Mouse (Mus musculus) lung, adult 2 months (tissue): Measurements from ENCODE around the gene Rhbdd1. TPM values are rescaled to one million over a fixed set of nuclear protein-coding genes. Genes with fewer than 3 reads are reported as not detected.

Experiments used
- DNase-seq: peaks from one replicate; pipeline ENCODE4 v3.0.0; 2022
- H3K4me1 ChIP-seq: fragments of 200-500 bp; 2 replicates; pipeline ENCODE4 v1.6.1; 2011; ENCODE audit warnings: low read length; ENCODE audit not compliant: control insufficient read depth, insufficient read depth
- H3K4me3 ChIP-seq: fragments of 200-500 bp; replicated peaks from 2 replicates; pipeline ENCODE3; 2011; ENCODE audit warnings: low read depth, mild to moderate bottlenecking, control low read depth, low read length; ENCODE audit errors: extremely low read depth
- CTCF ChIP-seq: fragments of 200-500 bp; IDR thresholded peaks from 2 replicates; pipeline ENCODE4 v1.5.1; 2011; ENCODE audit warnings: mild to moderate bottlenecking, low read length, control low read depth; ENCODE audit not compliant: insufficient read depth
- POLR2A ChIP-seq: fragments of 200-500 bp; IDR thresholded peaks from 2 replicates; pipeline ENCODE4 v1.6.1; 2011; ENCODE audit warnings: low read depth, mild to moderate bottlenecking, control low read depth, low read length, borderline replicate concordance; ENCODE audit errors: extremely low read depth
- WGBS: fragments of 180-500 bp; shearing (Covaris S2); methylation state at CpG from one replicate; pipeline ENCODE4 v1.1.7; 2018; 5-methylcytosine and 5-hydroxymethylcytosine counted together
- polyA plus RNA-seq: library from polyadenylated mRNA; depleted of rRNA; stranded (reverse); fragments of >200 nt; gene quantifications from 2 replicates; pipeline ENCODE4 v1.2.3, GENCODE M21; 2012

Gene Rhbdd1
- polyA plus RNA-seq, 1 experiment: 16.3 TPM

GRCm38 (mm10) chr1:82320864-82321263, 4.6 kb downstream of the Rhbdd1 start:
- TF ChIP-seq CTCF (no peak), POLR2A (no peak)
- Histone ChIP-seq H3K4me3 (no peak overlapping the region), H3K4me1 (peaks cover 3% of the 10 kb centered on the region)
- DNase-seq: no peak
- 89% methylated on average over 10 of the region's 10 CpGs for WGBS

- 82% methylated on average over 1 of the region's 1 CpGs for WGBS
- TF ChIP-seq CTCF (no peak), POLR2A (no peak)
- H3K4me3 ChIP-seq: no peak overlapping the region
- peaks cover 3% of the 10 kb centered on the region for H3K4me1 ChIP-seq
- DNase-seq: no peak
Measured at GRCm38 (mm10) chr1:82321441-82321840, 5.2 kb downstream of the Rhbdd1 start.

- 26% methylated on average over 4 of the region's 4 CpGs for WGBS
- Histone ChIP-seq H3K4me1 (no peaks in the 10 kb centered on the region), H3K4me3 (no peak overlapping the region)
- TF ChIP-seq CTCF (no peak), POLR2A (no peak)
- no peak for DNase-seq
Measured at GRCm38 (mm10) chr1:82324131-82324785, 8.0 kb downstream of the Rhbdd1 start.

DNA sequence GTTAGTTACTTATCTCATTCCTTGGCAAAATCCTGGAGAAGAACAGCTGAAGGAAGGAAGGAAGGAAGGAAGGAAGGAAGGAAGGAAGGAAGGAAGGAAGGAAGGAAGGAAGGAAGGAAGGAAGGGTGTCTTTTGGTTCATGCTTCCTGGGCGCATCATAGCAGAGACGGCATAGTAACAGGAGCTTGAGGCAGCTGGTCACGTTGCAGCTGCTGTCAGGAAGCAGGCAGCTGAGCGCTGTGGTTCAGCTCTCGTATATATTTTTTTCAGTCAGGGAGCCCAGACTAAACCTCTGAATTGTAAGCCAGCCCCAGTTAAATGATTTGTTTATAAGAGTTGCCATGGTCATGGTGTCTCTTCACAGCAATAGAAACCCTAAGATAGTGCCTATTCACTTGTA, 9.9 kb downstream of the Rhbdd1 start:
- no peak overlapping the region for H3K4me3 ChIP-seq
- DNase-seq: no peak
- TF ChIP-seq CTCF (no peak), POLR2A (no peak)
- H3K4me1 ChIP-seq: no peaks in the 10 kb centered on the region; the same call in 1 of the 2 replicates
- 81% methylated on average over 5 of the region's 5 CpGs for WGBS

- Histone ChIP-seq H3K4me1 (no peaks in the 10 kb centered on the region; the same call in 1 of the 2 replicates), H3K4me3 (no peak overlapping the region)
- DNase-seq: no peak
- 95% methylated on average over 7 of the region's 7 CpGs for WGBS
- TF ChIP-seq POLR2A: no peak
- no peak for TF ChIP-seq CTCF
Measured at GRCm38 (mm10) chr1:82328033-82328775, 12.0 kb downstream of the Rhbdd1 start.

DNA sequence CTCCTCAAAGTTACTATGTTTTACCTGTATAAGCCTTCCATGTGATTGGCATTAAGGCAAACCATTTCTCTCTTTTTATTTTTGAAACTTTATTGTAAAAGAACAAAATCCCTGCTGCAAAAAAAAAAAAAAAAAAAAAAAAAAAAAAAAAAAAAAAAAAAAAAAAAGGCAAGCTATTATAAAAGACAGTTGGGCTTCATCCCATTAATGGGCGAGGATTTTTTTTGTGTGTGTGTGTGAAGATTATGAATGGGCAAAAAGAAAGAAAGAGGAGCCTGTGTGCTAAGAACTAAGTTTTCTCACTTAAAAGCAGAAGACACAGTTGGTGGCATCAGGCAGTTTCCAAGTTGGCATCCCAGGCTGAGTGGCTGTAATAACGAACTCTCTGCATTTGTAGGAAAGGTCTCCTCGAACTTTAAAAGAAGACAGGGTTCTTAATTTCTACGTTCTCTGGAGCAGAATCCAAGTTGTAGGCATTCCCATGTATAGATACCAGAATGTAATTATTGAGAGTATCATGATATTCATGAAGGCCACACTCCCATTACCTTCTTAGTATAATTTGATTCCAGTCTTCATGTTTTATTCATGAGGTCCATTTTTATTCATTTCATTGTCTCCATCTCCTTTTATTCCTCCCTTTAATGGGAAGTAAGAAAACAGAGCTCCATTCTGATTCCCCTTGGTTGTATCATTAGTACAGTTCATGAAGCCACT, 13.1 kb downstream of the Rhbdd1 start:
- TF ChIP-seq CTCF (no peak), POLR2A (no peak)
- no peak overlapping the region for H3K4me3 ChIP-seq
- DNase-seq: no peak
- WGBS: 86% methylated on average over 4 of the region's 4 CpGs
- no peaks in the 10 kb centered on the region; the same call in 1 of the 2 replicates for H3K4me1 ChIP-seq

DNA sequence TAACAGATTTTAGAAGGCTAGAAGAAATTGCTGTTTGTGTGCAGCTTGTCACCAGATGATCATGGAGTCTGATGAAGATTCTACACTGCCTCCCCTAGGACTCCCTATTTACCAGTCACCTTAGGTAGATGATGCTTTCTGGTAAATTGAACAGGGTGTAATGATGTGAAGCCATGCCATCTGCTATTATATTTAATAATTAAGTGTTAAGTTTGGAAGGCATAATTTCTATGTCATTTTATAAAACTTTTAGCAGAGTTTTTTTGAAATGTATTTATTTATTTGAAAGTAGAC, 13.6 kb downstream of the Rhbdd1 start:
- DNase-seq: no peak
- Histone ChIP-seq H3K4me3 (no peak overlapping the region), H3K4me1 (no peaks in the 10 kb centered on the region; the same call in 1 of the 2 replicates)
- no peak for TF ChIP-seq CTCF
- TF ChIP-seq POLR2A: no peak

DNA sequence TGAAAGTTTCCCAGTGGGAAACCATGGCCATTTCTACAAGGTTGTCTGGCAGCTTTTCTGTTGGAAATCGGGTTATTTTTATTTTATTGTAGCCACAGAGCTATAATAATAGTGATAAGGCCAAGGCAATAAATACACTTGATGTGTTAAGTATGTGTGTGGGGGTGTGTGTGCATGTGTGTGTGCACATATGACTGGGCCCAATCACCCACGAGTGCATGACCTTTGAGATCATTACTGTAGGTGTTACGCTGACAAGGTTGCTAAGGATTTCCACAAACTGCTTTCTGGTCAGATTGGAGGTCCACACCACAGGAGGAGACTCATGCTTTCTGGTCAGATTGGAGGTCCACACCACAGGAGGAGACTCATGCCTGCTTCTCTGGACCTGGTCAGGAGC, 18.3 kb downstream of the Rhbdd1 start:
- no peak for TF ChIP-seq POLR2A
- no peak for TF ChIP-seq CTCF
- DNase-seq: no peak
- Histone ChIP-seq H3K4me1 (no peaks in the 10 kb centered on the region; the same call in 1 of the 2 replicates), H3K4me3 (no peak overlapping the region)
- 87% methylated on average over 3 of the region's 3 CpGs for WGBS

GRCm38 (mm10) chr1:82353089-82353488, 36.8 kb downstream of the Rhbdd1 start:
- TF ChIP-seq CTCF (no peak), POLR2A (no peak)
- no peak for DNase-seq
- 84% methylated on average over 2 of the region's 2 CpGs for WGBS
- H3K4me3 ChIP-seq: no peak overlapping the region
- no peaks in the 10 kb centered on the region for H3K4me1 ChIP-seq

- TF ChIP-seq POLR2A (no peak), CTCF (no peak)
- 88% methylated on average over 2 of the region's 2 CpGs for WGBS
- Histone ChIP-seq H3K4me3 (no peak overlapping the region), H3K4me1 (no peaks in the 10 kb centered on the region)
- no peak for DNase-seq
Measured at GRCm38 (mm10) chr1:82353755-82354154, 37.5 kb downstream of the Rhbdd1 start.
